Mouse (Mus musculus) thymus, adult 2 months (tissue): ENCODE data around the gene Col25a1.

Source experiments
- CTCF ChIP-seq: fragments of 200-500 bp; IDR thresholded peaks from 2 replicates; pipeline ENCODE4 v1.5.1; 2012; ENCODE audit warnings: mild to moderate bottlenecking, control low read depth, low read length, moderate library complexity, borderline replicate concordance; ENCODE audit not compliant: control insufficient read depth, poor library complexity, insufficient read depth; ENCODE audit errors: extremely low read depth
- POLR2A ChIP-seq: fragments of 200-500 bp; IDR thresholded peaks from 2 replicates; pipeline ENCODE4 v1.6.1; 2012; ENCODE audit warnings: mild to moderate bottlenecking, low read length, control low read depth, moderate library complexity; ENCODE audit not compliant: control insufficient read depth, poor library complexity, insufficient read depth; ENCODE audit errors: extremely low read depth

- TF ChIP-seq POLR2A (no peak), CTCF (no peak)
These were observed 51.1 kb downstream of the Col25a1 start for GRCm38 (mm10) chr3:130182450-130182849.
